Mouse (Mus musculus) urinary bladder, postnatal 25 days (tissue): ENCODE results near the gene Ergic2.
A peak's percentile ranks its signal among the peaks of the same experiment; 100 is the strongest.

Source experiments
- DNase-seq: peaks from one replicate; pipeline ENCODE4 v3.0.0; 2022; ENCODE audit warnings: low spot score

The Ergic2 gene

DNA sequence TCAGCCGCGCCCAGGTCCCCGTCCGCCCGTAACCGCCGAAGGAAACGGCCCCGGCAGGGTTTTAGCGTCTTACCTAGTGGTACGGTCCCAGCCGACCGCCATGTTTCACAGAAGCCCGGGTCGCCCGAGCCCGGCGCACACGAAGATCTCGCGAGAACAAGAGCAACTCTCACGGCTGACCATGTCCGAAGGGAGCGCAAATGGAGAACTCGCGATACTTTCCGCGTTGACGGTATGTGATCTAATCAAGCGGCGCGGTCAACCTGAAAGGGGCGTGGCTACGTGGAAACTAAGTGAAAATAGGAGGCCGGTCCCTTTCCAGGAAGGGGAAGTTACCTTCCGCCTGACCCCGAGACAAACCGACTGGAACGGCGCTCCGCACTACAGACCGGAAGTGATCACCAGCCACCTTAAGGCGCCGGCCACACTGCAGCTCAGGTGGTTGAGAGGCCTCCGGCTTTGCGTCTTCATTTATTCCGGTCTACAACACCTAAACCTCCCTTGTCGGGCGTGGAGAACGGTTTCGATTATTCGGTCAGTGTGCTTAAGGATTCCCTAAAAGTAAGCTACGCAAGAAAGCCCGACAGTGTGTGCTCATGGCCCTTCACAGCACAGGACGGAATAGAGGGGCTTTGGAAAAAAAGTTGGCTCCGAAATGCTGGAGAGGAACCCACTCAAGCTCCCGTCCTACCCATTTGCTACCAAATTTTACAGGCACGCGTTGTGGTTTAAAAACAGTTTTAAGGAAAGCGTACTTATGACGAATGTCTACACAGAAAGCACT lies at the start of gene Ergic2:
Gene Ergic2 (minus strand): TSS at position 478 of the 784 bp plus-strand sequence.
- peak; percentile 88 for DNase-seq

GRCm38 (mm10) chr6:148260729-148261101 lies 48.5 kb upstream of the Ergic2 start:
- DNase-seq, result no peak

DNA sequence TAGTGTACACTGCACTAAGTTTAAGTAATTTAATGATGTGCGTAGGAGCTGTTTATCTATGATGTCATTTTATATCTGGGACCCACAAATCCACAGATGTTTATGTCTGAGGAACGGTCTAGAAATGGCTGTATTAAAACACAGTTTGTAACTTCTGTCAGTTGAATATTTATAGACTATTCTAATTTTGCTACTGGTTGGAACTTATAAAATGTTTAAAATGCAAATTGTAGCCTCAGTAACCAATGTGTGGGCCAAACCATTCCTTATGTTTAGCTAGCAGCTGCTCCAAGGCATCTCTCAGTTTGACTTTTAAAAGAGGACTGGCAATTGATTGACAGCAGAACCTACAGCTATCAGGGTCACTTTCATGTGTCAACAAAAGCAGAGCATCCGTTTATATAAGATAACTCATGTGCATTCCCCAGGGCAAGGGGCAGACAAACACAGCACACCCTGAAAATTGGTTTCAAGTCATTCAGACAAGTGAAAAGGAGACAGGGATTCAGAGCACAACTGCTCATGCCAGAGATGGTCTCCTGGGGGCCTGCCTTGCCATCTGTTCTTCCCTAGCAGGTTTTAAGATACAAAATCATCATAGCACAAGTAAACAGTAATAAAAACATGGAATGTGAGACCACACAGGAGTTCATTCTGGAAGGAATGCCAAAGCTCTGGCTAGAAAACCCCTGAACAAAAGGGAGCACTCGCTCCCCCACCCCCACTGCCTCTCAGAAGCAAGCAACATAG lies 48.0 kb upstream of the Ergic2 start:
- DNase-seq, result no peak

DNA sequence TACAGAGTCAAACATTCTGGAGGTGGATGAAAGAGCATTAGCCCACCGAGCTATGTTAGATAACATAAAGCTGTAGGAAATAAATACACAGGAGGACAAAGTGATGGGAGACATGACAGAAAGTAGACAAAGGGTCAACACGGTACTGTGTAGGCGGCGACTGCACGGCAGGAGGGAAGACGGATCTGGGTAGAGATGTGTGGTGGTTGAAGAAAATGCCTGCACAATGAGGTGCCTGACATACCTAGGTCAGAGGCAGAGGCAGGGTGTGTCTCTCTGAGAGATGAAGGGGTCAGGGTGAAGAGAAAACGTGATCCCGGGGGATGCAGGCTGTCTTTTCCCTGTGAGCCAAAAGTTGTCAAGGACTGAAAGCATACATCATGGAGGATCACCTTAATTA lies 46.9 kb upstream of the Ergic2 start:
- no peak for DNase-seq

GRCm38 (mm10) chr6:148257805-148258204 lies 45.6 kb upstream of the Ergic2 start:
- no peak for DNase-seq

GRCm38 (mm10) chr6:148256109-148256508 lies 43.9 kb upstream of the Ergic2 start:
- DNase-seq, result no peak

GRCm38 (mm10) chr6:148255395-148256053 lies 43.4 kb upstream of the Ergic2 start:
- DNase-seq, result no peak

DNA sequence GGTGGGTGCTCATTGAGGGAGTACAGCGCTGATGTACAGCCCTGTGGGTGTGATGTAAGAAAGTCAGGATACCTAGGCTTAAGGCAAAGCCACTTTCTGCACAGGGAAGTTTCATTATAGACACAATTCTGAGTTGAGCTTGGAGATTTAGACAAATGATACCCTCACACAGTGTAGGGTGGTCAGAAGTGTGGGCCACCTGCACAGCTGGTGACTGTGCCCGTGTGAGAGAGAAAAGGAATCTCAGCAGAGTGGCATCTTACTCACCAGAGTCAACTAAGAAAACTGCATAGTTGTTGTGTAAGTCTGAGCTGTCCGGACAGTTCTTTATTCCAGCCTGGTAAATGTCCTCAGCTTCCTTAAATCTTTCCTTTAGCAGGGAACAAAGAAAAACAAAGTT lies 37.0 kb upstream of the Ergic2 start:
- no peak for DNase-seq

DNA sequence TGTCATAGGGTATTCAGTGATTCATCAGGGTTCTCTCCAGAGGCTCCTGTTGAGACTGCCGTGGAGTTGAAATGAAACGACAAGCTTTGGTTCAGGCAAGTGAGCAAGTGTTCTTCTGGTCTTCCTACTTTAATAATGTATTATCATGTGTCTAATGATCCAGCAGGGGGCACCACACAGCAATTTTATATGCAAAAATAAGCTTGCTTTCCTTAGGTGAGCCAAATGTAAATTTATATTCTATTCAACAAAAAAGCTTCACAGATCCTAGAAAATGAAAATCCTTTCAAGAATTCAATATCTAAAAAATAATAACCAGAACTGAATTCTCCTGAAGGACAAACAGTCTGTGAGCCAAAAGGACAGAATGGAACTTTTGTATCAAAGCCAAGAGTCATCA lies 36.5 kb upstream of the Ergic2 start:
- peak; percentile 42 for DNase-seq

DNA sequence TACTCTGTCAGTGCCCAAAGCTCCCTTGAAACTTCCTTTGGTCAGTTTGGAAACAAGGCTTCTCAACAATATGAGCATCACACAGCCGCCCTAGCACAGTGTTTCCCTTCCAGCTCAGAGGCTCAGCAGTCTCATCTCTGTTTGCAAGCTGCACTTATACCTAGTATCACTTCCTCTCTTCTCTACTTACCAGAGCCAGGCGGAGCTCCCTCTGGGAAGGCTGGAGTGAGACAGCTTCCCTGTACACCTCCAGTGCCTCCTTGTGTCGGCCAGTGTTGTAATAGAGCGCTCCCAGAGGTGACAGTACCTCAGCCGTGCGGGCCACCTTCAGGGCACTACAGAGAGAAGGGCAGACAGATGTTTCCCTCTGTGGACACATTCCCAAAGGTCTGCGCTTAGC lies 34.4 kb upstream of the Ergic2 start:
- no peak for DNase-seq

DNA sequence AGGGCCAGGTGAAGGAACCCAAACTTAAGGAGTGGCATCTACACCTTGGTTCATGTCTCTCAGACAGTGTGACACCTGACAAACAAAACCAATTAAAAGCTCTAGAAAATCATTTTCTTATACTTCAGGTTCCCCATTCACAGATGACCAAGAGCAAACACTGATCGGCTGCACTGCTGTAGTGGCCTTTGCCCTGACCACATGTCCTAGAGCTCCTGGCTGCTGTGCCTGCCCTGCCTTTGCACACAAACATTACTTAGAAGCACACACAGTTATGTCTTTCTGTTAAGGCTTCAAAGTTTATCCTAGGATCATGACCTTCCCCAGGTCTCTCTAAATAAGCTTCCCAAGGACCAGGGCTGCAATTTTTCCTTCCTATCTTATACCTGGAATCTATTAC lies 32.7 kb upstream of the Ergic2 start:
- no peak for DNase-seq

DNA sequence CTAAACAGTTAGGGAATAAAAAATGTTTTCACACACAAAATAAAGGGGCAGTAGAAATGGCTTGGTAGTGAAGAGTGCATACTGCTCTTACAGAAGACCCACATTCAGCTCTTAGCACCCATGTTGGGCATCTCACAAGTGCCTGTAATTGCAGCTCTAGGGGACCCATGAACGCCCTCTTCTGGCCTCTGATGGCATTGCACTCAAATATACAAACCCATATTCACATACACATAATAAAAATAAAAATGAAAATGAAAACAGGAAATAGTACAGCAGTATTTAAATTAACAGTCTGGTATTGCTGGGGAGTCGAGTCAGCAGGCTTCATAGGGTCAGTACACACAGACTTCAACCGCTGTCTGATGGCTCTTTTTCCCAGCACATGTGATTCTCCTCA lies 30.1 kb upstream of the Ergic2 start:
- DNase-seq, result no peak

DNA sequence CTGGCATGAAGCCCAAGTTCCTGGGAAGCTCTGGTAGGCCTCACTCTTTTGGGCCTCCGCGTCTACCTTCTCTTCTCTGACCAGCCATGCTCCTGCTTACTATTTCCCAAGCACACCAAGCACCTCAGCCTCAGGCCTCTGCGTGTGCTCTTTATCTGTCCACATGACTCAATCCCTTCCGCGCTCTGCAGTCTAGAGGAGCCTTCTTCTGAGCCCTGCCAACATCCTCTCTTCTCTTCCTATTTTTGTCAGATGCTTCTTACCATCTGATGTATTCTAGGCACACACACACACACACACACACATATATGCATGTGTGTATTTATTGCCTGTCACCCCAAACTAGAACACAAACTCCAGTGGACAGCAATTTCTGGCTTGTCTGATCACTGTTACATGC lies 29.5 kb upstream of the Ergic2 start:
- DNase-seq, result no peak

DNA sequence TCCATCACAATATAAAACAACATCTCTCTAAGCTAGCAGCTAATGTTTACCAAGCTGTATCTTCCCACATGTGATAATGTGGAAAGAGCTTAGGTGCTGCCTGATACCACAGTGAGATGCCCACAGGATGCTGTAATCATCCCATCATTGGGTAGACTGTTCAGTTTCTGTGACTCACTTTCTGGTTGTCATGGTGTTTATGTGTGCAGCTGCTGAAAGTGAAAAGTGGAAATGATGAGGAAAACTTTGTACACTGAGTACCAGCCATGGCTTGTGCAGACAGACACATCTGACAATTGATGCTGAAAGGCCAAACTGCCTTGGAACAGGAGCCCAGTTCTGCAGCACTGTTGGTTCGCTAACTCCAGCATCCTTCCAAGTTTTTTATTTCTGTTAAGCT lies 27.1 kb upstream of the Ergic2 start:
- no peak for DNase-seq

DNA sequence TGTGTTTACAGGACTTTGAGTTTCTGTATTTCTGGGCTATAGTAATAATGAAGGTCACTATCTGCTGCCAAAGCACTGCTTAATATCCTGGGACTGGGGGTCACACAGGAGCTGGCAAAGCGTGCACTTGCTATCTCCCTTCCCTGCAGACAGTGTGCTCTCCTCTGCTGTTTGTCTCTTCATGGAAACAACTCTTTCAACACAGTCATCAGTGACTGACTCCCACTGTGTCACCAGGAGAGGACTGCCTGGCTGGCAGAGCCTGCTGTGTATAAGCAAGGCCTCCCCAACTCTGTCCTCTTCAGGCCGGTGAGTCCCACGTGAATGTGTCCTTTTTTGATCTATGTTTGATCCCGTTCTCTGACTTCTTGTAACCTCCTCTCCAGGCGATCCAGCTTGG lies 25.3 kb upstream of the Ergic2 start:
- no peak for DNase-seq

GRCm38 (mm10) chr6:148234105-148234828 lies 22.1 kb upstream of the Ergic2 start:
- DNase-seq, result no peak

- DNase-seq, result no peak
Measured at GRCm38 (mm10) chr6:148227542-148227941, 15.4 kb upstream of the Ergic2 start.

DNA sequence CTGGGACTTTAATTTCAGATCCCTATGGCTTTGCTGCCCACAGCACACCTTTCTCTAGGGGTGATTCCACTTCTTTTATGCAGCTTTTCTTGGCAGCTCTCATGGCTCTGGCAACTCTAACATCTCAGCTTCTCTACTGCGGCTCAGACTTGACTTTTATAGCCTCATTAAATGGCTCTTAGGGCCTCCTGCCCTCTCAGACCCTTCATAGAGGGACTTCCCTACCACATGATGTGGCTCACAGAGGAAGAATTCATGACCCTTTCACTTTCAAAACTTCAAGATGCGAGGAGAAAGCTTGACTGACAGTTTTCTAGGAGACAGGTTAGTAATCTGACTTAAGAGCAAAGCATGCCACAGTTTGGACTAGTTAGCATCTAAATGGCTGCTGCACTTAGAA lies 10.5 kb upstream of the Ergic2 start:
- no peak for DNase-seq

- no peak for DNase-seq
Measured at GRCm38 (mm10) chr6:148218235-148219076, 6.3 kb upstream of the Ergic2 start.

GRCm38 (mm10) chr6:148216752-148217151 lies 4.6 kb upstream of the Ergic2 start:
- no peak for DNase-seq

GRCm38 (mm10) chr6:148214765-148215164 lies 2.6 kb upstream of the Ergic2 start:
- DNase-seq, result peak; percentile 26
